Mouse (Mus musculus): ENCODE results near the gene Lrch1.

DNA sequence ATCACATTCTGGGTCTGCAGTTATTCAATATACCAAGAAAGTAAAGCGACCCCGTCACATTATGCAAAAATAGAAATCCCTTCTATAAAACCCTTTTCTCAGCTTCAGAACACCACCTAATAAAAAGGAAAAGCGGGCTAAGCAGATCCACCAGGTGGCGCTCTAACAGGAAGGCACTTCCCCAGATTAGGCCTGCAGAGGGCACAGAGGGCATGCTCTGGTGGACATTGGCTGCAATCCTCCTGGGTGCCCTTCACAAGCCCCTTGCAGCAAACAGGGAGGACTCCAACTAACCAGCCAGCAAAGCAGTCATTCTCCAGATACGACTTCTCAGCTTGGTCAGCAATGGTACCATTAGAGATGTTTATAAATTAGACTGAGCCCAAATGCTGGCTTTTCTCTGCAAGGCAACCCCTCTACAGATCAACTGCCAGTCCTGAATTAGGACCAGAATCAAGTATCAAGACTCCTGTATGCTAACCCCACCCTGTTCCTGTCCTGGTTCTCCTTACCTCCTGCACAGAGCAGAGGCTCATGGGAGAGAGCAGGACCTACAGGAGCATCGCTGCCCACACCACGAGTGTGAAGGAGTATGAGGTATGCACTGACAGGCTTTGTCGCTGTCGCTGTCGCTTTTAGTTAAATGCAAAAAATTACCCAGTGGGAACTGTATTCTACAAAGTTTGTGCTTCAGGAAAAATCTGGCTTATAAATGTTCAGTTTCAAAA lies 183.3 kb downstream of the Lrch1 start:
- TF ChIP-seq CTCF (IDR thresholded peaks at IDR 0.05; ENCODE audit: extremely low read depth, insufficient read depth, insufficient read length, insufficient replicate concordance) = peak; percentile 90; the same call in 1 of the 2 replicates
- TF ChIP-seq POLR2A (IDR thresholded peaks at IDR 0.05; ENCODE audit: low read depth, low read length) = no peak
